Mouse (Mus musculus) c-Kit-positive CD71-positive TER-119-positive erythroid progenitor cells, embryonic 14.5 days (primary cell): Measurements from ENCODE around the gene Aebp2.
"Not testable (repeated sequence)": the region's sequence is repeated elsewhere in the genome, so short reads cannot be mapped to it uniquely, and the experiment has no call there.

Source experiments
- DNase-seq: peaks from one replicate; pipeline ENCODE4 v3.0.0-alpha.2; 2013; ENCODE audit warnings: low spot score

Aebp2 gene

GRCm38 (mm10) chr6:140622391-140623225 lies at the start of gene Aebp2:
TSS of gene Aebp2 (plus strand) at chr6:140622663.
- no peak for DNase-seq

- DNase-seq, result no peak
Observed at GRCm38 (mm10) chr6:140574943-140575342, 47.5 kb upstream of the Aebp2 start.

GRCm38 (mm10) chr6:140576133-140576532 lies 46.3 kb upstream of the Aebp2 start:
- no peak for DNase-seq

GRCm38 (mm10) chr6:140576961-140577821 lies 45.3 kb upstream of the Aebp2 start:
- no peak for DNase-seq

GRCm38 (mm10) chr6:140577822-140578170 lies 44.7 kb upstream of the Aebp2 start:
- DNase-seq, result no peak

GRCm38 (mm10) chr6:140578985-140579384 lies 43.5 kb upstream of the Aebp2 start:
- not testable (repeated sequence) for DNase-seq

GRCm38 (mm10) chr6:140580170-140580569 lies 42.3 kb upstream of the Aebp2 start:
- DNase-seq, result no peak

- no peak for DNase-seq
Observed at GRCm38 (mm10) chr6:140586714-140587259, 35.7 kb upstream of the Aebp2 start.

GRCm38 (mm10) chr6:140591331-140591730 lies 31.1 kb upstream of the Aebp2 start:
- no peak for DNase-seq

GRCm38 (mm10) chr6:140592713-140593112 lies 29.8 kb upstream of the Aebp2 start:
- no peak for DNase-seq

GRCm38 (mm10) chr6:140593420-140594170 lies 28.9 kb upstream of the Aebp2 start:
- DNase-seq, result no peak

- not testable (repeated sequence) for DNase-seq
Observed at GRCm38 (mm10) chr6:140595551-140595950, 26.9 kb upstream of the Aebp2 start.

- no peak for DNase-seq
Observed at GRCm38 (mm10) chr6:140597381-140598329, 24.8 kb upstream of the Aebp2 start.

- DNase-seq, result no peak
Observed at GRCm38 (mm10) chr6:140598516-140598915, 23.9 kb upstream of the Aebp2 start.

GRCm38 (mm10) chr6:140599337-140599736 lies 23.1 kb upstream of the Aebp2 start:
- DNase-seq, result no peak

- not testable (repeated sequence) for DNase-seq
Observed at GRCm38 (mm10) chr6:140600671-140601070, 21.8 kb upstream of the Aebp2 start.

GRCm38 (mm10) chr6:140601175-140601574 lies 21.3 kb upstream of the Aebp2 start:
- no peak for DNase-seq

- DNase-seq, result no peak
Observed at GRCm38 (mm10) chr6:140603228-140603944, 19.1 kb upstream of the Aebp2 start.

- not testable (repeated sequence) for DNase-seq
Observed at GRCm38 (mm10) chr6:140605173-140605572, 17.3 kb upstream of the Aebp2 start.

- DNase-seq, result no peak
Observed at GRCm38 (mm10) chr6:140605732-140606131, 16.7 kb upstream of the Aebp2 start.
